Mouse (Mus musculus) lung, postnatal 0 days (tissue): ENCODE results near the gene Clstn1.

Experiments used
- CTCF ChIP-seq: IDR thresholded peaks from 2 replicates; pipeline ENCODE4 v1.5.1; 2016; ENCODE audit warnings: antibody characterized with exemption, mild to moderate bottlenecking
- EP300 ChIP-seq: IDR thresholded peaks from 2 replicates; pipeline ENCODE4 v1.6.1; 2016; ENCODE audit warnings: antibody characterized with exemption, mild to moderate bottlenecking, control low read depth

DNA sequence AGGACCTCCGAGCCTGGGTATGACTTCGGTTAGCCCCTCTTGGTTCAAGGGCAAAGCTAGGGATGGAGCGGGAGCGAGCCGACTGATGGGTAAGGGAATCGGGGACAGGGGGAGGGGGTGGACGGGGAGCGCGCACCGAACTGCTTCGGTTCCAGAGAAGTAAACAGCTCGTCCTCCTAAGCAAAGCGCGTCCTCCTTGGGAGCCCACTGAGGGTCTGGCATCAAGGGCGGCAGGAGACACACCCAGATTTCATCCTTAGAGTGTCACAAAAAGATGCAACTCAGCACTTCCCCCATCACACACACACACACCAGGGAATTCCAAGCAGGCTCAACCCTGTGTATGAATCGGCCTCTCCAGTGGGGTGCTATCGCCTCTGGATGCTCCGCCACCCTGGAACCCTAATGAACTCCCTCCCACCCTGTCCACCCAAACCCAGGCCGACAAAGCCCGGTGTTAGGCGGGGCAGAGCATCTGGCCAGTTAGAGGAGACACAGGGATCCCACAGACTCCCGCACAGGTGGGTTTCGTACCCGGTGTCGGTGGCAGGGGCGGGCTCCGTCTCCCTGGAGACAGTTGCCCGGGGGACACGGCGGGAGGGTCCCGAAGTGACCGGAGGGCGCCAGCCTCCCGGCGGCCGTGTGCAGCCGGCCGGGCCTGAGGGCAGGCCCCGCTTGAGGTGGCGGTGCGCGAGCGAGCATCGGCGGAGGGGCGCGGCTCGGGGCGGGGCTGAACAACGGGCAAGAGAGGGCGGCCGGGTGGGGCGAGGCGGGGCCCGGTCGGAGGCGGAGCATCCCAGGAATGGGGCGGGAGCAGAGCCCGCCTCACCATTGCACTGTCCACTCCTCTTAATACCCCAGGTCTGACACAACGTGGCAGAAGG is 89.4 kb downstream of the Clstn1 start:
- no peak for TF ChIP-seq CTCF
- TF ChIP-seq EP300: no peak
